Comparison of ENCODE assay signal across 15 mouse cellular contexts in the genomic region with DNA sequence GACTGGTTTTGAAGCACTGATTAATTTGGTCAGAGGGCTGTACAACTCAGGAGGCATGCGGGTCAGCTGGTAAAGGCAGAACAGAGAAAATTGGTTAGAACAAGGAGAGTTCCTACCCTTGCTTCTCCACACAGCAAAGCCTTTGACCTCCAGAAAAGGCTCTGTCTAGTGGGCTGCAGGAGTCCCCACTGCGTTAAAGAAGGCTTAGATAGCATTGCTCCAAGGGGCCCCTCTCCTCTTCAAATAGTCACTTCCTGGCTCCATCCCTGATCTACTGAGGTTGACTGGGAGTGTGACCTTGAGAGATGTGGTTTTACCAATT.
A peak's percentile ranks its signal among the peaks of the same experiment; 100 is the strongest.
DNase-seq lines count a peak whose midpoint lies in the region; ATAC-seq lines count a peak whose summit lies in the region.
"Had no signal": no experiment of that assay in that cellular context is flagged by ENCODE, and none has a peak within 500 bp of the region (broad histone marks: within the 10 kb centered on the region; RNA-seq: fewer than 3 reads in every experiment).

No protein-coding gene starts in this region.

- H3K4me3 ChIP-seq in heart, embryonic 14.5 days (ENCODE audit: control insufficient read depth in 1 of 2, insufficient read depth in 1 of 2, low read depth in 1 of 2, low read length in 2 of 2), result no peak overlapping the region
- no peak overlapping the region for H3K4me3 ChIP-seq in forebrain, embryonic 14.5 days (ENCODE audit: low read depth, low read length)
- no peak overlapping the region for H3K4me3 ChIP-seq in intestine, embryonic 16.5 days (ENCODE audit: low read length)
- H3K4me3 ChIP-seq in neural tube, embryonic 12.5 days, result no peak overlapping the region
- H3K4me3 ChIP-seq: erythroblast, embryonic 14.5 days; limb, embryonic 15.5 days had no signal

- ATAC-seq in heart, embryonic 14.5 days (ENCODE audit: insufficient number of reproducible peaks, insufficient read depth, low FRiP score, low read depth), result no peak
- peak; percentile 54 for ATAC-seq in forebrain, embryonic 14.5 days
- ATAC-seq in intestine, embryonic 16.5 days, result 0 out of 2 replicates have a peak, but pooled peaks have one; percentile 32
- peak; percentile 17; the same call in 1 of the 2 replicates for ATAC-seq in neural tube, embryonic 12.5 days (ENCODE audit: low FRiP score, low read depth)
- ATAC-seq in activated CD4-positive, CD25-positive, alpha-beta regulatory T cell, adult 4 months, result no peak

- 0 out of 2 replicates have a peak overlapping the region, but pooled peaks have one; percentile 6 for H3K4me2 ChIP-seq in heart, embryonic 14.5 days (ENCODE audit: low read length)
- peak overlapping the region; percentile 31 for H3K4me2 ChIP-seq in forebrain, embryonic 14.5 days (ENCODE audit: low read length)
- no peak overlapping the region for H3K4me2 ChIP-seq in intestine, embryonic 16.5 days (ENCODE audit: low read depth, low read length)
- peak overlapping the region; percentile 38 for H3K4me2 ChIP-seq in neural tube, embryonic 12.5 days (replicated peaks)
- H3K4me2 ChIP-seq: limb, embryonic 15.5 days had no signal

- no peaks in the 10 kb centered on the region for H3K36me3 ChIP-seq in heart, embryonic 14.5 days (ENCODE audit: control insufficient read depth, insufficient read depth, low read length)
- H3K36me3 ChIP-seq in forebrain, embryonic 14.5 days (ENCODE audit: control insufficient read depth, insufficient read depth, low read length), result no peaks in the 10 kb centered on the region
- H3K36me3 ChIP-seq in intestine, embryonic 16.5 days (ENCODE audit: control insufficient read depth, insufficient read depth, low read length), result no peaks in the 10 kb centered on the region
- H3K36me3 ChIP-seq in neural tube, embryonic 12.5 days, result no peaks in the 10 kb centered on the region
- H3K36me3 ChIP-seq: limb, embryonic 15.5 days had no signal

- H3K9me3 ChIP-seq in heart, embryonic 14.5 days (ENCODE audit: control insufficient read depth, low read length), result no peaks in the 10 kb centered on the region
- H3K9me3 ChIP-seq in forebrain, embryonic 14.5 days (replicated peaks; ENCODE audit: control insufficient read depth, low read length), result no peaks in the 10 kb centered on the region
- no peaks in the 10 kb centered on the region for H3K9me3 ChIP-seq in intestine, embryonic 16.5 days (ENCODE audit: control insufficient read depth, low read length)
- H3K9me3 ChIP-seq in neural tube, embryonic 12.5 days, result no peaks in the 10 kb centered on the region
- H3K9me3 ChIP-seq: limb, embryonic 15.5 days had no signal

- H3K9ac ChIP-seq in heart, embryonic 14.5 days (ENCODE audit: low read length), result peak overlapping the region; percentile 3; the same call in 1 of the 2 replicates
- no peak overlapping the region for H3K9ac ChIP-seq in forebrain, embryonic 14.5 days (ENCODE audit: low read length)
- no peak overlapping the region for H3K9ac ChIP-seq in intestine, embryonic 16.5 days (ENCODE audit: low read depth, low read length)
- H3K9ac ChIP-seq in neural tube, embryonic 12.5 days, result no peak overlapping the region
- H3K9ac ChIP-seq: limb, embryonic 15.5 days had no signal

- intact Hi-C loops in heart, postnatal 14 days (cut with DNase I), result loop anchor here (10.0 kb wide), 1 partner anchor 405 kb away; a partner anchor contains a TSS

- 27% methylated on average over 2 of the region's 2 CpGs for WGBS in heart, embryonic 14.5 days
- WGBS in forebrain, embryonic 14.5 days, result 0% methylated on average over 2 of the region's 2 CpGs
- 25% methylated on average over 2 of the region's 2 CpGs for WGBS in intestine, embryonic 16.5 days
- WGBS in neural tube, embryonic 12.5 days, result 11% methylated on average over 2 of the region's 2 CpGs

- peaks cover 2 to 7% of the 10 kb centered on the region in 2 experiments for H3K4me1 ChIP-seq in heart, embryonic 14.5 days (ENCODE audit: control insufficient read depth in 2 of 2, insufficient read depth in 2 of 2, low read length in 2 of 2)
- peaks cover 25% of the 10 kb centered on the region for H3K4me1 ChIP-seq in forebrain, embryonic 14.5 days (ENCODE audit: control insufficient read depth, insufficient read depth, low read length)
- peaks cover 4% of the 10 kb centered on the region; the same call in 1 of the 2 replicates for H3K4me1 ChIP-seq in intestine, embryonic 16.5 days (ENCODE audit: control insufficient read depth, insufficient read depth, low read length)
- H3K4me1 ChIP-seq in neural tube, embryonic 12.5 days, result peaks cover 19% of the 10 kb centered on the region

- H3K27ac ChIP-seq in heart, embryonic 14.5 days (replicated peaks in 1 of 2; ENCODE audit: control insufficient read depth in 1 of 2, insufficient read depth in 1 of 2, low read depth in 2 of 2, low read length in 2 of 2), result no peak overlapping the region
- 0 out of 2 replicates have a peak overlapping the region, but pooled peaks have one; percentile 16 for H3K27ac ChIP-seq in forebrain, embryonic 14.5 days (ENCODE audit: low read depth, low read length)
- H3K27ac ChIP-seq in intestine, embryonic 16.5 days (ENCODE audit: low read length), result no peak overlapping the region
- H3K27ac ChIP-seq in neural tube, embryonic 12.5 days, result no peak overlapping the region
- H3K27ac ChIP-seq: limb, embryonic 15.5 days had no signal

- H3K27me3 ChIP-seq in heart, embryonic 14.5 days (ENCODE audit: control insufficient read depth, insufficient read depth, low read length), result no peaks in the 10 kb centered on the region
- no peaks in the 10 kb centered on the region for H3K27me3 ChIP-seq in forebrain, embryonic 14.5 days (replicated peaks; ENCODE audit: control insufficient read depth, insufficient read depth, low read length)
- no peaks in the 10 kb centered on the region for H3K27me3 ChIP-seq in intestine, embryonic 16.5 days (replicated peaks; ENCODE audit: control insufficient read depth, insufficient read depth, low read length)
- no peaks in the 10 kb centered on the region for H3K27me3 ChIP-seq in neural tube, embryonic 12.5 days (replicated peaks)
- H3K27me3 ChIP-seq: limb, embryonic 15.5 days had no signal

- no peak for DNase-seq in heart, postnatal 14 days
- no peak for DNase-seq in forebrain, embryonic 14.5 days (ENCODE audit: low spot score)
- DNase-seq in adrenal gland, adult (ENCODE audit: inconsistent age in 2 of 2, low spot score in 1 of 2), result no peak
- no peak for DNase-seq in urinary bladder, postnatal 36 days (ENCODE audit: low spot score in 2 of 2)
- DNase-seq: adrenal gland, adult 8-10 months; cerebellum, postnatal 25 days; gastrocnemius, postnatal 14 days; heart, postnatal 10 days; layer of hippocampus, postnatal 36 days had no signal

Comparison
In these comparisons a context has a peak if more than half of its experiments do, and no peak if none do; other contexts are left out.
1. ATAC-seq: peak in forebrain, embryonic 14.5 days (single experiment), intestine, embryonic 16.5 days (single experiment) and neural tube, embryonic 12.5 days (single experiment); none in heart, embryonic 14.5 days (single experiment) and activated CD4-positive, CD25-positive, alpha-beta regulatory T cell, adult 4 months (single experiment).